Mouse (Mus musculus) liver, postnatal 0 days (tissue): ENCODE data around the gene Vps26a. TPM values are rescaled to one million over a fixed set of nuclear protein-coding genes. Genes with fewer than 3 reads are reported as not detected.

Experiments used
- ATAC-seq: fragments of 200-750 bp; cut with Nextera tagmentation; 2 replicates; pipeline ENCODE4 v1.8.0; 2017; ENCODE audit warnings: mild to moderate bottlenecking, moderate library complexity
- DNase-seq: peaks from one replicate; pipeline ENCODE4 v3.0.0-alpha.2; 2016
- H3K27ac ChIP-seq: fragments of 300-500 bp; sonication (generic); 2 replicates; pipeline ENCODE4 v1.5.1; 2014; ENCODE audit warnings: antibody characterized with exemption, moderate library complexity, mild to moderate bottlenecking, low read depth
- H3K27me3 ChIP-seq: fragments of 300-500 bp; sonication (generic); 2 replicates; pipeline ENCODE4 v1.6.1; 2014; ENCODE audit warnings: low read length, control low read depth, mixed read lengths; ENCODE audit not compliant: insufficient read depth
- H3K36me3 ChIP-seq: fragments of 300-500 bp; sonication (generic); replicated peaks from 2 replicates; pipeline ENCODE4 v1.6.1; 2014; ENCODE audit warnings: mild to moderate bottlenecking, control low read depth, low read length, moderate library complexity, mixed read lengths; ENCODE audit not compliant: insufficient read depth
- H3K4me1 ChIP-seq: fragments of 300-500 bp; sonication (generic); 2 replicates; pipeline ENCODE4 v1.6.1; 2014; ENCODE audit warnings: antibody characterized with exemption, mild to moderate bottlenecking, control low read depth; ENCODE audit not compliant: insufficient read depth
- H3K4me2 ChIP-seq: fragments of 300-500 bp; sonication (generic); 2 replicates; pipeline ENCODE4 v1.6.1; 2014; ENCODE audit warnings: low read depth, mild to moderate bottlenecking, low read length, moderate library complexity, mixed read lengths
- H3K4me3 ChIP-seq: fragments of 300-500 bp; sonication (generic); 2 replicates; pipeline ENCODE4 v1.5.1; 2014; ENCODE audit warnings: low read depth, low read length
- H3K9ac ChIP-seq: fragments of 300-500 bp; sonication (generic); replicated peaks from 2 replicates; pipeline ENCODE4 v1.6.1; 2014; ENCODE audit warnings: mild to moderate bottlenecking, moderate library complexity
- H3K9me3 ChIP-seq: fragments of 300-500 bp; sonication (generic); 2 replicates; pipeline ENCODE4 v1.6.1; 2016; ENCODE audit warnings: mild to moderate bottlenecking, control low read depth, low read length, mixed read lengths
- CTCF ChIP-seq: sonication (generic); IDR thresholded peaks from 2 replicates; pipeline ENCODE4 v1.5.1; 2016; ENCODE audit warnings: antibody characterized with exemption, low read depth
- EP300 ChIP-seq: IDR thresholded peaks from 2 replicates; pipeline ENCODE4 v1.6.1; 2016; ENCODE audit warnings: antibody characterized with exemption, low read depth, mild to moderate bottlenecking
- WGBS: fragments of 180-500 bp; shearing (Covaris S2); extraction: QIAGEN DNeasy Blood & Tissue Kit; methylation state at CpG from one replicate; pipeline ENCODE4 v1.1.7; 2014; ENCODE audit not compliant: insufficient replicate concordance; 5-methylcytosine and 5-hydroxymethylcytosine counted together
- polyA plus RNA-seq: library from polyadenylated mRNA; unstranded; fragments of >200 nt; fragmentation: Nextera tagmentation; extraction: Ambion mirVana; gene quantifications from 2 replicates; pipeline ENCODE4 v1.2.1, GENCODE M21; 2015

The Vps26a gene
- polyA plus RNA-seq, 1 experiment from 2014 or later, result 33.8 TPM

GRCm38 (mm10) chr10:62422255-62422654 is 64.3 kb downstream of the Vps26a start, which contains the start of gene Hkdc1:
Hkdc1 (minus strand) TSS chr10:62422491.
- Histone ChIP-seq H3K9ac (no peak within 1 kb of the TSS), H3K4me2 (peak within 1 kb of the TSS; percentile 7; the same call in 1 of the 2 replicates), H3K4me3 (no peak within 1 kb of the TSS), H3K27me3 (no peaks in the 10 kb centered on the region), H3K27ac (no peak within 1 kb of the TSS), H3K9me3 (no peaks in the 10 kb centered on the region), H3K4me1 (peaks cover 7% of the 10 kb centered on the region; the same call in 1 of the 2 replicates), H3K36me3 (no peaks in the 10 kb centered on the region)
- ATAC-seq (peak; percentile 19; the same call in 1 of the 2 replicates), DNase-seq (no peak)
- TF ChIP-seq EP300 (no peak), CTCF (no peak)
- WGBS, result 60% methylated on average over 15 of the region's 15 CpGs

- no peaks in the 10 kb centered on the region for H3K27me3 ChIP-seq
- DNase-seq (no peak), ATAC-seq (no peak)
- H3K4me1 ChIP-seq, result peaks cover 7% of the 10 kb centered on the region; the same call in 1 of the 2 replicates
- no peak overlapping the region for H3K9ac ChIP-seq
- WGBS, result 60% methylated on average over 3 of the region's 3 CpGs
- H3K27ac ChIP-seq, result no peak overlapping the region
- H3K36me3 ChIP-seq, result no peaks in the 10 kb centered on the region
- no peak for TF ChIP-seq CTCF
- no peak for TF ChIP-seq EP300
- no peaks in the 10 kb centered on the region for H3K9me3 ChIP-seq
- no peak overlapping the region for H3K4me3 ChIP-seq
- no peak overlapping the region for H3K4me2 ChIP-seq
Measured at GRCm38 (mm10) chr10:62421127-62421526, 65.5 kb downstream of the Vps26a start.

- WGBS, result 29% methylated on average over 6 of the region's 6 CpGs
- H3K9ac ChIP-seq, result no peak overlapping the region
- peaks cover 7% of the 10 kb centered on the region; the same call in 1 of the 2 replicates for H3K4me1 ChIP-seq
- no peaks in the 10 kb centered on the region for H3K9me3 ChIP-seq
- no peak overlapping the region for H3K4me2 ChIP-seq
- H3K4me3 ChIP-seq, result no peak overlapping the region
- TF ChIP-seq CTCF (no peak), EP300 (no peak)
- H3K27ac ChIP-seq, result no peak overlapping the region
- ATAC-seq (no peak), DNase-seq (no peak)
- no peaks in the 10 kb centered on the region for H3K27me3 ChIP-seq
- H3K36me3 ChIP-seq, result no peaks in the 10 kb centered on the region
Measured at GRCm38 (mm10) chr10:62420399-62420798, 66.2 kb downstream of the Vps26a start.

GRCm38 (mm10) chr10:62419422-62419821 is 67.2 kb downstream of the Vps26a start:
- H3K4me3 ChIP-seq, result no peak overlapping the region
- TF ChIP-seq CTCF, result no peak
- no peak for TF ChIP-seq EP300
- H3K36me3 ChIP-seq, result no peaks in the 10 kb centered on the region
- ATAC-seq (no peak), DNase-seq (no peak)
- 75% methylated on average over 5 of the region's 5 CpGs for WGBS
- H3K4me2 ChIP-seq, result no peak overlapping the region
- H3K9ac ChIP-seq, result no peak overlapping the region
- no peak overlapping the region for H3K27ac ChIP-seq
- H3K27me3 ChIP-seq, result no peaks in the 10 kb centered on the region
- H3K9me3 ChIP-seq, result no peaks in the 10 kb centered on the region
- peaks cover 5% of the 10 kb centered on the region; the same call in 1 of the 2 replicates for H3K4me1 ChIP-seq

GRCm38 (mm10) chr10:62418831-62419356 is 67.7 kb downstream of the Vps26a start:
- Histone ChIP-seq H3K9me3 (no peaks in the 10 kb centered on the region), H3K9ac (no peak overlapping the region), H3K36me3 (no peaks in the 10 kb centered on the region), H3K27ac (no peak overlapping the region), H3K4me3 (no peak overlapping the region), H3K4me2 (no peak overlapping the region), H3K27me3 (no peaks in the 10 kb centered on the region), H3K4me1 (peaks cover 5% of the 10 kb centered on the region)
- no peak for DNase-seq
- ATAC-seq, result no peak
- TF ChIP-seq CTCF, result no peak
- no peak for TF ChIP-seq EP300
- WGBS, result 80% methylated on average over 7 of the region's 7 CpGs

GRCm38 (mm10) chr10:62413606-62413982 is 73.0 kb downstream of the Vps26a start:
- ATAC-seq, result peak; percentile 47
- Histone ChIP-seq H3K36me3 (no peaks in the 10 kb centered on the region), H3K9ac (no peak overlapping the region), H3K4me1 (peaks cover 5% of the 10 kb centered on the region), H3K4me2 (no peak overlapping the region), H3K9me3 (no peaks in the 10 kb centered on the region), H3K4me3 (no peak overlapping the region), H3K27me3 (no peaks in the 10 kb centered on the region), H3K27ac (no peak overlapping the region)
- 15% methylated on average over 4 of the region's 4 CpGs for WGBS
- TF ChIP-seq CTCF (no peak), EP300 (no peak)
- no peak for DNase-seq
